Mouse (Mus musculus): ENCODE data around the gene Slain2. TPM values are rescaled to one million over a fixed set of nuclear protein-coding genes. Genes with fewer than 3 reads are reported as not detected.
"Not testable (repeated sequence)": the region's sequence is repeated elsewhere in the genome, so short reads cannot be mapped to it uniquely, and the experiment has no call there.

The Slain2 gene
- polyA plus RNA-seq, 1 experiment = 28.9 TPM

- Histone ChIP-seq H3K27me3 (replicated peaks) (no peaks in the 10 kb centered on the region), H3K4me3 (replicated peaks) (peak overlapping the region; percentile 47), H3K36me3 (replicated peaks; ENCODE audit: low read length) (peaks cover 5% of the 10 kb centered on the region), H3K4me1 (peaks cover 76% of the 10 kb centered on the region), H3K9me3 (no peaks in the 10 kb centered on the region)
- TF ChIP-seq FLI1 (IDR thresholded peaks at IDR 0.05; ENCODE audit: low read length) = no peak
- no peak for TF ChIP-seq GATA1 (IDR thresholded peaks at IDR 0.05; ENCODE audit: borderline replicate concordance, low read length)
Observed at GRCm38 (mm10) chr5:72910373-72910772, 3.7 kb upstream of the Slain2 start.

GRCm38 (mm10) chr5:72911284-72911683, 2.8 kb upstream of the Slain2 start:
- Histone ChIP-seq H3K4me1 (peaks cover 70% of the 10 kb centered on the region), H3K27me3 (replicated peaks) (no peaks in the 10 kb centered on the region), H3K36me3 (replicated peaks; ENCODE audit: low read length) (peaks cover 7% of the 10 kb centered on the region), H3K9me3 (no peaks in the 10 kb centered on the region), H3K4me3 (replicated peaks) (peak overlapping the region; percentile 62)
- no peak for TF ChIP-seq FLI1 (IDR thresholded peaks at IDR 0.05; ENCODE audit: low read length)
- no peak for TF ChIP-seq GATA1 (IDR thresholded peaks at IDR 0.05; ENCODE audit: borderline replicate concordance, low read length)

GRCm38 (mm10) chr5:72914633-72915561, 793 bp downstream of the Slain2 start:
- Histone ChIP-seq H3K27me3 (replicated peaks) (no peaks in the 10 kb centered on the region), H3K4me3 (replicated peaks) (peak overlapping the region; percentile 98), H3K36me3 (replicated peaks; ENCODE audit: low read length) (peaks cover 36% of the 10 kb centered on the region), H3K9me3 (no peaks in the 10 kb centered on the region), H3K4me1 (peaks cover 66% of the 10 kb centered on the region)
- TF ChIP-seq GATA1 (IDR thresholded peaks at IDR 0.05; ENCODE audit: borderline replicate concordance, low read length) = no peak
- TF ChIP-seq FLI1 (IDR thresholded peaks at IDR 0.05; ENCODE audit: low read length) = no peak

GRCm38 (mm10) chr5:72916048-72916447, 1.9 kb downstream of the Slain2 start:
- H3K4me3 ChIP-seq (replicated peaks) = peak overlapping the region; percentile 98

GRCm38 (mm10) chr5:72916851-72917250, 2.7 kb downstream of the Slain2 start:
- Histone ChIP-seq H3K27me3 (replicated peaks) (no peaks in the 10 kb centered on the region), H3K4me3 (replicated peaks) (peak overlapping the region; percentile 98), H3K4me1 (peaks cover 65% of the 10 kb centered on the region), H3K36me3 (replicated peaks; ENCODE audit: low read length) (peaks cover 52% of the 10 kb centered on the region), H3K9me3 (no peaks in the 10 kb centered on the region)
- no peak for TF ChIP-seq GATA1 (IDR thresholded peaks at IDR 0.05; ENCODE audit: borderline replicate concordance, low read length)
- TF ChIP-seq FLI1 (IDR thresholded peaks at IDR 0.05; ENCODE audit: low read length) = no peak

More at GRCm38 (mm10) chr5:72916048-72916447, 1.9 kb downstream of the Slain2 start:
- H3K4me1 ChIP-seq = peaks cover 66% of the 10 kb centered on the region
- TF ChIP-seq GATA1 (IDR thresholded peaks at IDR 0.05; ENCODE audit: borderline replicate concordance, low read length) (no peak), FLI1 (IDR thresholded peaks at IDR 0.05; ENCODE audit: low read length) (no peak)
- H3K9me3 ChIP-seq = no peaks in the 10 kb centered on the region
- no peaks in the 10 kb centered on the region for H3K27me3 ChIP-seq (replicated peaks)
- H3K36me3 ChIP-seq (replicated peaks; ENCODE audit: low read length) = peaks cover 46% of the 10 kb centered on the region

- no peaks in the 10 kb centered on the region for H3K9me3 ChIP-seq
- H3K27me3 ChIP-seq (replicated peaks) = no peaks in the 10 kb centered on the region
- H3K4me3 ChIP-seq (replicated peaks) = no peak overlapping the region
- H3K36me3 ChIP-seq (replicated peaks; ENCODE audit: low read length) = peaks cover 84% of the 10 kb centered on the region
- TF ChIP-seq FLI1 (IDR thresholded peaks at IDR 0.05; ENCODE audit: low read length) (no peak), GATA1 (IDR thresholded peaks at IDR 0.05; ENCODE audit: borderline replicate concordance, low read length) (no peak)
- H3K4me1 ChIP-seq = peaks cover 85% of the 10 kb centered on the region
Observed at GRCm38 (mm10) chr5:72920416-72920815, 6.3 kb downstream of the Slain2 start.

- Histone ChIP-seq H3K9me3 (no peaks in the 10 kb centered on the region), H3K4me1 (peaks cover 91% of the 10 kb centered on the region), H3K27me3 (replicated peaks) (no peaks in the 10 kb centered on the region), H3K36me3 (replicated peaks; ENCODE audit: low read length) (peaks cover 80% of the 10 kb centered on the region), H3K4me3 (replicated peaks) (peak overlapping the region; percentile 33)
- TF ChIP-seq GATA1 (IDR thresholded peaks at IDR 0.05; ENCODE audit: borderline replicate concordance, low read length) (no peak), FLI1 (IDR thresholded peaks at IDR 0.05; ENCODE audit: low read length) (no peak)
Observed at GRCm38 (mm10) chr5:72921171-72921570, 7.1 kb downstream of the Slain2 start.

GRCm38 (mm10) chr5:72922796-72923195, 8.7 kb downstream of the Slain2 start:
- Histone ChIP-seq H3K27me3 (replicated peaks) (no peaks in the 10 kb centered on the region), H3K4me3 (replicated peaks) (peak overlapping the region; percentile 81), H3K9me3 (no peaks in the 10 kb centered on the region), H3K4me1 (peaks cover 89% of the 10 kb centered on the region), H3K36me3 (replicated peaks; ENCODE audit: low read length) (peaks cover 73% of the 10 kb centered on the region)
- no peak for TF ChIP-seq GATA1 (IDR thresholded peaks at IDR 0.05; ENCODE audit: borderline replicate concordance, low read length)
- no peak for TF ChIP-seq FLI1 (IDR thresholded peaks at IDR 0.05; ENCODE audit: low read length)

- H3K9me3 ChIP-seq = no peaks in the 10 kb centered on the region
- H3K4me1 ChIP-seq = peaks cover 87% of the 10 kb centered on the region
- peaks cover 78% of the 10 kb centered on the region for H3K36me3 ChIP-seq (replicated peaks; ENCODE audit: low read length)
- H3K27me3 ChIP-seq (replicated peaks) = no peaks in the 10 kb centered on the region
- no peak for TF ChIP-seq GATA1 (IDR thresholded peaks at IDR 0.05; ENCODE audit: borderline replicate concordance, low read length)
- no peak for TF ChIP-seq FLI1 (IDR thresholded peaks at IDR 0.05; ENCODE audit: low read length)
- no peak overlapping the region for H3K4me3 ChIP-seq (replicated peaks)
Observed at GRCm38 (mm10) chr5:72927074-72927473, 13.0 kb downstream of the Slain2 start.

GRCm38 (mm10) chr5:72933026-72933675, 19.0 kb downstream of the Slain2 start:
- H3K4me1 ChIP-seq = peaks cover 54% of the 10 kb centered on the region
- TF ChIP-seq FLI1 (IDR thresholded peaks at IDR 0.05; ENCODE audit: low read length) (no peak), GATA1 (IDR thresholded peaks at IDR 0.05; ENCODE audit: borderline replicate concordance, low read length) (no peak)
- H3K4me3 ChIP-seq (replicated peaks) = no peak overlapping the region
- H3K27me3 ChIP-seq (replicated peaks) = no peaks in the 10 kb centered on the region
- no peaks in the 10 kb centered on the region for H3K9me3 ChIP-seq
- H3K36me3 ChIP-seq (replicated peaks; ENCODE audit: low read length) = peaks cover 54% of the 10 kb centered on the region

- Histone ChIP-seq H3K4me3 (replicated peaks) (peak overlapping the region; percentile 56), H3K4me1 (peaks cover 61% of the 10 kb centered on the region), H3K36me3 (replicated peaks; ENCODE audit: low read length) (peaks cover 55% of the 10 kb centered on the region)
- H3K9me3 ChIP-seq; H3K27me3 ChIP-seq (replicated peaks): not testable (repeated sequence)
Observed at GRCm38 (mm10) chr5:72938421-72938820, 24.3 kb downstream of the Slain2 start.

All from megakaryocyte, embryonic 14.5 days (primary cell).